Mouse (Mus musculus) intestine, postnatal 0 days (tissue): Measurements from ENCODE around the gene Coro6. TPM values are rescaled to one million over a fixed set of nuclear protein-coding genes. Genes with fewer than 3 reads are reported as not detected.
A peak's percentile ranks its signal among the peaks of the same experiment; 100 is the strongest.

Experiments used
- ATAC-seq: fragments of 200-750 bp; cut with Nextera tagmentation; 2 replicates; pipeline ENCODE4 v1.8.0; 2017; ENCODE audit warnings: mild to moderate bottlenecking, moderate TSS enrichment, moderate library complexity
- H3K27ac ChIP-seq: fragments of 300-500 bp; sonication (generic); 2 replicates; pipeline ENCODE4 v1.5.1; 2014; ENCODE audit warnings: mild to moderate bottlenecking, low read depth, low read length, moderate library complexity
- H3K27me3 ChIP-seq: fragments of 300-500 bp; sonication (generic); replicated peaks from 2 replicates; pipeline ENCODE4 v1.6.1; 2014; ENCODE audit warnings: low read length, mixed read lengths; ENCODE audit not compliant: control insufficient read depth, insufficient read depth
- H3K36me3 ChIP-seq: fragments of 300-500 bp; sonication (generic); 2 replicates; pipeline ENCODE4 v1.6.1; 2014; ENCODE audit warnings: mild to moderate bottlenecking, moderate library complexity; ENCODE audit not compliant: control insufficient read depth, insufficient read depth
- H3K4me1 ChIP-seq: fragments of 300-500 bp; sonication (generic); replicated peaks from 2 replicates; pipeline ENCODE4 v1.6.1; 2014; ENCODE audit warnings: antibody characterized with exemption, low read length, mixed read lengths; ENCODE audit not compliant: control insufficient read depth, insufficient read depth
- H3K4me2 ChIP-seq: fragments of 300-500 bp; sonication (generic); replicated peaks from 2 replicates; pipeline ENCODE4 v1.6.1; 2014; ENCODE audit warnings: low read depth, mild to moderate bottlenecking, moderate library complexity
- H3K4me3 ChIP-seq: fragments of 300-500 bp; sonication (generic); 2 replicates; pipeline ENCODE4 v1.5.1; 2014; ENCODE audit warnings: low read depth, low read length
- H3K9ac ChIP-seq: fragments of 300-500 bp; sonication (generic); 2 replicates; pipeline ENCODE4 v1.6.1; 2014; ENCODE audit warnings: mild to moderate bottlenecking, low read depth, low read length
- H3K9me3 ChIP-seq: fragments of 300-500 bp; sonication (generic); 2 replicates; pipeline ENCODE4 v1.6.1; 2016; ENCODE audit warnings: mixed run types; ENCODE audit not compliant: control insufficient read depth
- CTCF ChIP-seq: sonication (generic); IDR thresholded peaks from 2 replicates; pipeline ENCODE4 v1.5.1; 2016; ENCODE audit warnings: low read depth, mild to moderate bottlenecking, control low read depth, antibody characterized with exemption, moderate library complexity
- WGBS: fragments of 180-500 bp; shearing (Covaris S2); extraction: QIAGEN DNeasy Blood & Tissue Kit; methylation state at CpG from one replicate; pipeline ENCODE4 v1.1.7; 2014; 5-methylcytosine and 5-hydroxymethylcytosine counted together
- polyA plus RNA-seq: library from polyadenylated mRNA; unstranded; fragments of >200 nt; fragmentation: Nextera tagmentation; extraction: Ambion mirVana; gene quantifications from 2 replicates; pipeline ENCODE4 v1.2.1, GENCODE M21; 2015

Coro6 gene
- polyA plus RNA-seq, 1 experiment from 2014 or later, result 0.18 TPM

- H3K27ac ChIP-seq, result no peak overlapping the region
- H3K9ac ChIP-seq, result no peak overlapping the region
- no peak for ATAC-seq
- H3K9me3 ChIP-seq, result no peaks in the 10 kb centered on the region
- no peaks in the 10 kb centered on the region for H3K36me3 ChIP-seq
- H3K4me2 ChIP-seq, result no peak overlapping the region
- H3K4me3 ChIP-seq, result no peak overlapping the region
- no peaks in the 10 kb centered on the region for H3K27me3 ChIP-seq
- TF ChIP-seq CTCF, result no peak
- 65% methylated on average over 3 of the region's 3 CpGs for WGBS
- H3K4me1 ChIP-seq, result no peaks in the 10 kb centered on the region; the same call in 1 of the 2 replicates
Observed at GRCm38 (mm10) chr11:77483043-77483442, 20.8 kb downstream of the Coro6 start.

GRCm38 (mm10) chr11:77483510-77484255 lies 21.5 kb downstream of the Coro6 start:
- no peaks in the 10 kb centered on the region for H3K36me3 ChIP-seq
- WGBS, result 34% methylated on average over 11 of the region's 11 CpGs
- no peak overlapping the region for H3K4me3 ChIP-seq
- ATAC-seq, result no peak
- no peak overlapping the region for H3K27ac ChIP-seq
- H3K9me3 ChIP-seq, result no peaks in the 10 kb centered on the region
- H3K4me2 ChIP-seq, result no peak overlapping the region
- H3K27me3 ChIP-seq, result no peaks in the 10 kb centered on the region
- peaks cover 1% of the 10 kb centered on the region; the same call in 1 of the 2 replicates for H3K4me1 ChIP-seq
- TF ChIP-seq CTCF, result no peak
- H3K9ac ChIP-seq, result no peak overlapping the region

DNA sequence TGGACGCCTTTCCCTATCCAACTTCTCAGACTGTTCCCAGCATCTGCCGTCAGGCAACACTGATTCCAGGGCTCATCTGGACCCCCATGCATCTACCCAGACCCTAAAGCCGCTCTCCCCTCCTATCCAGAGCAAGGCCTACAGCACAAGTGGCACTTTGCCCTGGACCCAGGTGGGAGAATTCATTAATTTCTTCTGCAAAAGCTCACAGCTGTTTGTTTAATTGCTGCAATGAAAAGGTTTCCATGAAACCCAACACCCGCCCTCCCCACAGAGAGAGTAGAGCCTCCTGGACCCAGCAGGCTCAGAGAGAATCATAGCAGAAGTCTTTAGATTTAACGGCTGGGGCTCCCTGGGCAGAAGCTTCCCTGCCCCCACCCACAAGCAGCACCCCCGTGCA lies 23.0 kb downstream of the Coro6 start:
- no peaks in the 10 kb centered on the region for H3K27me3 ChIP-seq

GRCm38 (mm10) chr11:77486798-77487197 lies 24.6 kb downstream of the Coro6 start:
- H3K36me3 ChIP-seq, result no peaks in the 10 kb centered on the region

More for the DNA sequence above, 23.0 kb downstream of the Coro6 start:
- H3K27ac ChIP-seq, result no peak overlapping the region
- H3K4me1 ChIP-seq, result peaks cover 4% of the 10 kb centered on the region; the same call in 1 of the 2 replicates
- 72% methylated on average over 6 of the region's 6 CpGs for WGBS
- no peak overlapping the region for H3K4me2 ChIP-seq
- H3K9ac ChIP-seq, result no peak overlapping the region
- no peak for ATAC-seq
- H3K9me3 ChIP-seq, result no peaks in the 10 kb centered on the region
- no peak for TF ChIP-seq CTCF
- H3K36me3 ChIP-seq, result no peaks in the 10 kb centered on the region
- no peak overlapping the region for H3K4me3 ChIP-seq

GRCm38 (mm10) chr11:77488771-77489581 lies 26.8 kb downstream of the Coro6 start:
- no peak for ATAC-seq
- 5% methylated on average over 51 of the region's 55 CpGs for WGBS

More at GRCm38 (mm10) chr11:77486798-77487197, 24.6 kb downstream of the Coro6 start:
- H3K9me3 ChIP-seq, result no peaks in the 10 kb centered on the region
- no peak overlapping the region for H3K4me2 ChIP-seq
- no peak overlapping the region for H3K9ac ChIP-seq
- peaks cover 8% of the 10 kb centered on the region; the same call in 1 of the 2 replicates for H3K4me1 ChIP-seq
- no peak for TF ChIP-seq CTCF
- ATAC-seq, result no peak
- no peak overlapping the region for H3K27ac ChIP-seq
- H3K27me3 ChIP-seq, result no peaks in the 10 kb centered on the region
- 71% methylated on average over 5 of the region's 5 CpGs for WGBS
- H3K4me3 ChIP-seq, result no peak overlapping the region

GRCm38 (mm10) chr11:77489591-77490235 lies 27.5 kb downstream of the Coro6 start, which contains the start of gene Ankrd13b:
TSS of gene Ankrd13b (minus strand) at chr11:77489678.
- Histone ChIP-seq H3K9ac (peak within 1 kb of the TSS; percentile 50), H3K4me3 (peak within 1 kb of the TSS; percentile 77), H3K4me2 (peak within 1 kb of the TSS; percentile 99), H3K27me3 (no peaks in the 10 kb centered on the region), H3K4me1 (peaks cover 10% of the 10 kb centered on the region; the same call in 1 of the 2 replicates), H3K9me3 (no peaks in the 10 kb centered on the region), H3K27ac (no peak within 1 kb of the TSS), H3K36me3 (no peaks in the 10 kb centered on the region)
- no peak for TF ChIP-seq CTCF
- ATAC-seq, result no peak
- WGBS, result under 1% methylated on average over 66 of the region's 87 CpGs

More at GRCm38 (mm10) chr11:77488771-77489581, 26.8 kb downstream of the Coro6 start:
- Histone ChIP-seq H3K4me1 (peaks cover 8% of the 10 kb centered on the region; the same call in 1 of the 2 replicates), H3K27ac (no peak overlapping the region), H3K4me3 (peak overlapping the region; percentile 77), H3K4me2 (peak overlapping the region; percentile 99), H3K27me3 (no peaks in the 10 kb centered on the region), H3K9me3 (no peaks in the 10 kb centered on the region), H3K36me3 (no peaks in the 10 kb centered on the region), H3K9ac (peak overlapping the region; percentile 50)
- TF ChIP-seq CTCF, result no peak
